Mouse (Mus musculus) MEL (cell line): Measurements from ENCODE around the gene Igf2bp2.

Experiments
- CTCF ChIP-seq, 3 experiments: IDR thresholded peaks in 2 of 3; conservative IDR thresholded peaks in 1 of 3; 2 replicates each; pipeline ENCODE4 v1.5.1; 2011 to 2012; ENCODE audit warnings: low read length in 3 of 3, low read depth in 2 of 3, mild to moderate bottlenecking in 2 of 3, improper control_type of control experiment in 1 of 3, inconsistent platforms in 1 of 3, mixed read lengths in 1 of 3, moderate library complexity in 1 of 3; ENCODE audit not compliant: control insufficient read depth in 1 of 3, insufficient read depth in 1 of 3, poor library complexity in 1 of 3, severe bottlenecking in 1 of 3
- E2F4 ChIP-seq: IDR thresholded peaks from 2 replicates; pipeline ENCODE4 v1.6.1; 2011; ENCODE audit warnings: low read depth, low read length, improper control_type of control experiment, borderline replicate concordance
- EP300 ChIP-seq, 2 experiments: IDR thresholded peaks; 2 replicates each; pipeline ENCODE4 v1.6.1; 2011; ENCODE audit warnings: improper control_type of control experiment in 2 of 2, low read length in 2 of 2, low read depth in 1 of 2, mild to moderate bottlenecking in 1 of 2
- GATA1 ChIP-seq: IDR thresholded peaks from 2 replicates; pipeline ENCODE4 v1.6.1; 2011; ENCODE audit warnings: low read depth, low read length, improper control_type of control experiment
- HCFC1 ChIP-seq: IDR thresholded peaks from 2 replicates; pipeline ENCODE4 v1.6.1; 2012; ENCODE audit warnings: low read depth, mild to moderate bottlenecking, inconsistent platforms, low read length, improper control_type of control experiment, moderate library complexity
- MAFK ChIP-seq: IDR thresholded peaks from 2 replicates; pipeline ENCODE4 v1.6.1; 2011; ENCODE audit warnings: low read depth, mild to moderate bottlenecking, low read length, improper control_type of control experiment, borderline replicate concordance
- MAX ChIP-seq: IDR thresholded peaks from 2 replicates; pipeline ENCODE4 v1.6.1; 2011; ENCODE audit warnings: low read length, improper control_type of control experiment
- ZC3H11A ChIP-seq: IDR thresholded peaks from 2 replicates; pipeline ENCODE4 v1.6.1; 2012; ENCODE audit warnings: low read depth, mild to moderate bottlenecking, inconsistent platforms, low read length, improper control_type of control experiment

DNA sequence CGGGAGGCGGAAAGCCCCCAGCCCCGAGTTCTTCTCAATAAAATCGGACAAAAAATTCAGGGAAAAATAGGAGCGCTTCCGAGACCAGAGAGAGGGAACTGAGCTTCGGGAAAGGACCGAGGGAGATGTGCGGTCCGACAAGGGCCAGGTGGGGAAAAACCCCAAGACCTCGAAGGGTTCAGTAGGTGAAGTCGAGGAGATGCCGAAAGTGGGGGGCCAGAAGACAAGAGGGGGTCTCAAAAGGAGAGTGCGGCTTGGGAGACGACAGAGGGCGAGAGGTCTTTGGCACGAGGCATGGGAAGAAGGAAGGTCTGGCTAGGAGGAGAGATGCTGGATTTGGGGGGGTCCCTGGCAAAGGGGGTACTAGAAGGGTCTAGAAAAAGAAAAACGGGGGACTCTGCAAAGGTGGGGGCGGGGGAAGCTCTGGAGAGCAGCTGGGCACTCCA is 1.0 kb downstream of the Igf2bp2 start:
- TF ChIP-seq CTCF (IDR thresholded peaks at IDR 0.05 in 2 of 3, conservative IDR thresholded peaks at IDR 0.05 in 1 of 3; ENCODE audit: control insufficient read depth in 1 of 3, insufficient read depth in 1 of 3, low read depth in 2 of 3, low read length in 3 of 3, poor library complexity in 1 of 3, severe bottlenecking in 1 of 3) (no peak), ZC3H11A (no peak), HCFC1 (no peak), MAX (no peak), E2F4 (no peak), EP300 (IDR thresholded peaks at IDR 0.05; ENCODE audit: low read depth in 1 of 2, low read length in 2 of 2) (no peak), MAFK (no peak), GATA1 (no peak)
